Mouse (Mus musculus) cerebellum, adult 11-12 months (tissue): ENCODE results near the gene Smarcc1.
"Not testable (repeated sequence)": the region's sequence is repeated elsewhere in the genome, so short reads cannot be mapped to it uniquely, and the experiment has no call there.

Experiments used
- DNase-seq: peaks from one replicate; pipeline ENCODE4 v3.0.0; 2022

Gene Smarcc1

DNA sequence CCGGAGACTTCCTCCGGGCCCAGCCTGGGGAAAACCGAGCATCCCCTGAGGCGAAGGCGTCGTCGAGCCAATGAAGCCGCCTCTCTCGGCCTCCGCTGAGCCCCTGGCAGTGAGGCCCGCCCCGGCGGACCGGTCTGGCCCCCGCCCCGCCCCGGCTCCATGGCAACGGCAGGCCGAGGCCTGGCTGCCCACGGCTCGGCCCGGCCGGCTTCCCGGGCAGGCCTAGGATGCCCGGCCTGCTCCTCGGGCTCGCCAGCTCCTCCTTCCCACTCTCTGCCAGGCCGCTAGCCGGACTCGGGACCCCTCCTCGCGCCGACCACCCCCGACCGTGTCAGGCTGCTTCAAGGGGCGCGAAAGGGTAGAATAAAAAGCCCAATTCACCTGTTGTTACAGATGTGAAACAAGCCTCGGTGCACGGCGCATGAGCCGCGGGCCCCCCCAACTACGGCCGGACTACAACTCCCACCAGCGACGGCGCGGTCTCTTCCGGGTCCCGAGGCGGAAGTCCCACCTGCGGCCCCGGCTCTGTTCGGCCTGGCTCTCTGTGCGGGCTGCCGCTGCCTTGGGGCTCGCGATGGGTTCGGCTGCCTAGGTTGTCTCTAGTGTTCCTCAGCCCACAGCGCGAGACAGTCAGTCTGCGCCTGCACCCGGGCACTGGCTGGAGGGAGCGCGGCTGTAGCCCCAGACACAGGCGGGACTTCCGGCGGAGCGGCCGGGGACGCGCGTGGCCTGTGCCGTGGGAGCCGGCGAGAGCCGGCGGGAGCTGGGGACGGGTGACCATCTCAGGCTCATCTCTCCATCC is at the start of gene Smarcc1:
TSS of gene Smarcc1 (plus strand) at position 732 of the 802 bp plus-strand sequence.
- DNase-seq = peak; percentile 80

DNA sequence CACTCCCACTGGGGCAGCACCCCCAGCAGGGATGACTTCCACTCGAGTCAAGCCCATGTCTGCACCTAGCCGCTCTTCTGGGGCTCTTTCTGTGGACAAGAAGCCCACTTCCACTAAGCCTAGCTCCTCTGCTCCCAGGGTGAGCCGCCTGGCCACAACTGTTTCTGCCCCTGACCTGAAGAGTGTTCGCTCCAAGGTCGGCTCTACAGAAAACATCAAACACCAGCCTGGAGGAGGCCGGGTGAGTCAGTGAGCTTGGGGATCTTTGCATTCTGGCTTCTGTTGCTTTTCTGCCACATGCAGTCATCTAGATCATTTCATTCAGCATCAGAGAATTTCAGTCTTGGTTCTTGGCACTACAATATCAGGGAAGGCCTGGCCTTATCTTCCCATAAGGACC is 48.8 kb upstream of the Smarcc1 start:
- DNase-seq = no peak

DNA sequence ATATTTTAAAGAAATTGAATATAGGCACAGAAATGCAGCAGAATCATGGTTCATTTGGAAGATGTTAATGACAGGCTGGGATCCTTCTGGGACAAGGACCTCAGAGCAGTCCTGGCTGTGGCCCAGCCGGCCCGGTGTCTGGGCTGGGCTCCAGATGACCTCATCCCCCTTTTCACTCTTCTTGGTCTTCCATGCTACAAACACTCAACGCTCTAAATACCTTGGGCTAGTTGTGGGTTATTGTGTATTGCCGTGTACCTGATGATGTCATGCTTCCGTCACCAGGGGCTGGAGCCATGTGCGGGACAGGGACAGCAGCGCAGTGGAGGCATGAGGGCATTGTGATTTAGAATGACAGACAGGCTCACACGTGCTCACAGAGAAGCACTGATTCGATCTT is 47.1 kb upstream of the Smarcc1 start:
- peak; percentile 82 for DNase-seq

DNA sequence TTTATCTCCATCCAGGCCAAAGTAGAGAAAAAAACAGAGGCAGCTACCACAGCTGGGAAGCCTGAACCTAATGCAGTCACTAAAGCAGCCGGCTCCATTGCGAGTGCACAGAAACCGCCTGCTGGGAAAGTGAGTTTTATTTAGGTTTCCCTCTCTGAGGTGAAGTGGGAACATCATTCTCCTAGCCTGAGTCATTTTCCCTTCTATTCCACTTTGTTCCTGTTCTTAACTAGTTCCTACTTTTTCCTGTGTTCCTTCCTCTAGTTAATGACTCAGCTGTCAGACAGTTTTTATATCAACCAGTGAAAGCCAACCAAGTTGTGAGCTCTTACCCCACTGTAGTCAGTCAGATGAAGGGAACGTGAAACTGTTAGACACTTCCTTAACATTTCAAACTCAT is 46.5 kb upstream of the Smarcc1 start:
- DNase-seq = no peak

GRCm38 (mm10) chr9:110071843-110072242 is 45.7 kb upstream of the Smarcc1 start:
- DNase-seq = peak; percentile 77

DNA sequence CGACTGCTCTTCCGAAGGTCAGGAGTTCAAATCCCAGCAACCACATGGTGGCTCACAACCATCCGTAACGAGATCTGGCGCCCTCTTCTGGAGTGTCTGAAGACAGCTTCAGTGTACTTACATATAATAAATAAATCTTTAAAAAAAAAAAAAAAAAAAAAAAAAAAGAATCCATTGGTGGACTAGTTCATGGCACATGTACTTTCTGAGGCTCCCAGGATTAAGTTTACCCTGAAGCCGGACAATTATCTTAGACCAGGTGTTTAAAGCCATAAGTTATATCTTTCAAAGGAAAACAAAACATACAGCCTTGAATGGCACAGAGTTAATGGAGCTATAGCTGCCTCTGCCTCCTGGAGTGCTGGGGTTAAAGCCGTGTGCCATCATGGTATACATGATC is 41.0 kb upstream of the Smarcc1 start:
- DNase-seq = not testable (repeated sequence)

- no peak for DNase-seq
Observed at GRCm38 (mm10) chr9:110081066-110081465, 36.4 kb upstream of the Smarcc1 start.

- no peak for DNase-seq
Observed at GRCm38 (mm10) chr9:110084201-110084964, 33.1 kb upstream of the Smarcc1 start.

DNA sequence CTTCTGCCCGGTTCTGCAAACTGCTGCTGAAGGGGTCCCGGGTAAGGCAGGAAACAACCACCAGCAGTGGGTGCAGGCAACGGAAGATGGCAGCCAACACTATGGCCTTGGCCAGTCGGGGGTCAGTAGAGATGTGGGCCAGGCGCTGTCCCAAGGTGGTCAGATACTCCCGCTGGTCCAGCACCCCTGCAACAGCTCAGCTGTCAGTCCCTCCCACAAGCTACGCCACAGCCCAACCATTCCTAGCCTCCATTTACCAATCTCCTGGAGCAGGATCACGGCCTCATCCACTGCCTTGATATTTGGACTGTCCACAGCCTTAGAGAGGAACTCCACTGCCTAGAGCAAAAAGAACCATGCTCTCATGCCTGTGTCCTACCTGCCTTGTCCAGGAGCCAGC is 31.8 kb upstream of the Smarcc1 start:
- DNase-seq = no peak

DNA sequence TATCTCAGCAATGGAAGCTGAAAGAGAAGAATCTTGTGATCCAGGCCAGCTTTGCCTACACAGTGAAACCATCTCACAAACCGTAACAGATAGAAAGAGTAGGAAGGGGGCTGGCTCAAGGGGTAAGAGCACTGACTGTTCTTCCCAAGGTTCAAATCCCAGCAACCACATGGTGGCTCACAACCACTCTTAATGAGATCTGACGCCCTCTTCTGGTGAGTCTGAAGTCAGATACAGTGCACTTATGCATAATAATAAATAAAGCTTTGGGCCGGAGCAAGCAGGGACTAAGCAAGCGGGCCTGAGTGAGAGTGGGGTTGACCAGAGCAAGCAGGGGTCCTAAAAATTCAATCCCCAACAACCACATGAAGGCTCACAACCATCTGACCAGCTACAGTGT is 24.2 kb upstream of the Smarcc1 start:
- no peak for DNase-seq

DNA sequence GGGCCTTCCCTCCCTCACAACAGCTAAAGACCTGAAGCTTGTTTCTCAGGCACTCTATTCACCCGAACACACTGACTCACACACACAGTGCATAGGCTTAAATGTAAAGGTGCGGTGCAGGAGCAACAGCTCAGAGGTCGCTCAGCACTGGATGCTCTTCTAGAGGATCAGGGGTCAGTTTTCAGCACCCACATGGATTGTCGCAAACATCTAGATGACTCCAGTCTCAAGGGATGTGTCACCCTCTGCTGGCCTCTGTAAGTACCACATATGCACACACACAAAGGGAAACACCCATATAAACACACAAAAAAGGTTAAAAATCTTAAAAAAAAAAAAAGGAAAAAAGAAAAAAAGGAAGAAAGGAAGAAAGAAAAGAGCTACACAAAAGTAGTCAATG is 22.7 kb upstream of the Smarcc1 start:
- no peak for DNase-seq

DNA sequence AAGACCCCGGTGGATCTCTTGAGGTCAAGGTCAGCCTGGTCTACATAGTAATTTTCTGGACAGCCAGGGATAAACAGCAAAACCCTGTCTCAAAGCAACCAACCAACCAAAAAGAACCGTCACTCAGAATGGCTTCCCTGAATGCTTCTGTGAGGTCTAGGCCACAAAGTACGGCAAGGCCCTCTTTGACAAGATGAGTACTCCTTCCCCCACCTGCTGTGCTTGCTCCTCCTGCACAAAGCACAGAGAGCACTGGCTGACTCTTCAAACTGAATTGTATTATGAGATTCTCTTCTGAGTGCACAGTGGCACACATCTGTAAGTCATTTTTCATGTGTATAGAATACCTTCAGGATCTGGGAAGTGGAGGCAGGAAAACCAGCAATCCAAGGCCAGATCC is 19.7 kb upstream of the Smarcc1 start:
- DNase-seq = no peak

DNA sequence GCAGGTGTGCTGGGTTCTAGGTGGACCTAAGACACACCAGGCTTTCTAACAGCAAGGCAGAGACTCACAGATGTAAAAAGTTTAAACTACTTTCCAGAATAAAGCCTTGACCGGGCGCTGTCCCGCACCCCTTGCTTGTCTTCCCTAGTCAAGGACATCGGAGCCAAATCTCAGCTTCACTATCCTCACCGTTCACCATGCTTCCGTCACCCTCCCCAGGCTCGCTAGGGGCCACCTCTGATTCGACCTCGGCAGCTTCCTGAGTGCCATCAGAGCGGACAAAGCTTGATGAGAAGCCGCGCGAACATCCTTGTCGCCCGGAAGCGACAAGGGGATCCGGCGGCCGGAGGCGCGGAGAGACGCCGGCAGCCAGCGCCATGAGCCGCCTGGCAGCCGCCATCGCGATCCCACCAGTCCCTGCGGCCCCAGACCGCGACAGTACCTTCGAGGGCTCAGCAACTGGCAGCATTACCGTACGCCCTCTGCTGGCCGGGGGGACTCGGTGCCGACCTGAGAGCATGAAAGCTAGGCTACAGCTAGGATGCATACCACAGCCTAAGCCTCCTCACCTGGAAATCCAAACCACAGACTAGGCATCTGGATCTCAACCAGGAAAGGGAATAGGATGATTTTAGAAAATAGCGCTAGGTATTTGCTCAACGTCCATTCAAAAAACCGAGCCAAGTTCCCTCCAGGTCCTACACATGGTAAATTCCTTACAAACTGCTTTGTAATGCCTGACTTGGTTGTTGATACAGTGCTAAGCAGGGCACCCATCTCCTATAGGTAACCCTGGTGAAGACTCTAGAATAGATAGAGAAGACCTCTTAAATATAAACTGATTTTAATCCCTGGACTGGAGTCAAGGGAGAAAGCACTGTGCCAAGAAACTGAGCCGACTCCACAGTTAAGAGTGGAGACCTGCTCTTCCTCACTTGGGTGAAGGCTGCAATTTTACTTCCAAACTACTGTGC is 16.6 kb upstream of the Smarcc1 start:
- peak; percentile 87 for DNase-seq

GRCm38 (mm10) chr9:110116353-110116976 is 1.0 kb upstream of the Smarcc1 start:
- DNase-seq = no peak

DNA sequence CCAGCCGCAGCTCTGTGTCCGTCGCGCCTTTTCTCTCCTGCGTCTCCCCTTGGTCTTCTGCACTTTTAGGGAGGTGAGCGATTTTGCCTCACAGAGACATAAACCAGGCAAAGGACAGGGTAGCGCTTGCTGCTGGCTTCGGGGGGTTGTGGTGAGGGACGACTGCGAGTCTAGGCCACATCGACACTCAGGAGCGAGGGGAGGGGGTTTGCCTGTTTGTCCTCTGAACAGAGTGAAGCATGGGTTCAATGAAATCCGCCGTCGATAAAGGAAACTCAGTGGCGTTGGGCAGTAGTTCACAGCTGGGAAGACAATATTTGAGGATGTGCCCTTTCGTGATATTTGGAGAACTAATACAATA is 251 bp downstream of the Smarcc1 start, which contains the start of gene Dhx30:
TSS of gene Dhx30 (minus strand) at position 52 of the 361 bp plus-strand sequence.
- DNase-seq = no peak

- DNase-seq = no peak
Observed at GRCm38 (mm10) chr9:110118249-110118648, 741 bp downstream of the Smarcc1 start.

- DNase-seq = no peak
Observed at GRCm38 (mm10) chr9:110121424-110121823, 3.9 kb downstream of the Smarcc1 start.

- no peak for DNase-seq
Observed at GRCm38 (mm10) chr9:110123322-110123721, 5.8 kb downstream of the Smarcc1 start.

DNA sequence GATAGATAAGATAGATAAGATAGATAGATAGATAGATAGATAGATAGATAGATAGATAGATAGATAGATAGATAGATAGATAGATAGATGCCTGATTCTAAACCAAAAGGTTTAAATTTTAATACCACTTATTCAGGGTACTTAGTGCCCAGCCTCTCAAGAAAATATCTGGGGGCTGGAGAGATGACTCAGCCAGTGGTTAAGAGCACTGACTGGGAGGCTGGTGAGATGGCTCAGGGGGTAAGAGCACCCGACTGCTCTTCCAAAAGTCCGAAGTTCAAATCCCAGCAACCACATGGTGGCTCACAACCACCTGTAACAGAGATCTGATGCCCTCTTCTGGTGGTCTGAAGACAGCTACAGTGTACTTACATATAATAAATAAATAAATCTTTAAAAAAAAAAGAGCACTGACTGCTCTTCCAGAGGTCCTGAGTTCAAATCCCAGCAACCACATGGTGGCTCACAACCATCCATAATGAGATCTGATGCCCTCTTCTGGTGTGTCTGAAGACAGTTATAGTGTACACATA is 6.6 kb downstream of the Smarcc1 start:
- DNase-seq = not testable (repeated sequence)

GRCm38 (mm10) chr9:110130896-110131524 is 13.5 kb downstream of the Smarcc1 start:
- no peak for DNase-seq

- peak; percentile 99 for DNase-seq
Observed at GRCm38 (mm10) chr9:110131525-110132197, 14.2 kb downstream of the Smarcc1 start.
